Mouse (Mus musculus): ENCODE measurements around the gene Arntl. TPM values are rescaled to one million over a fixed set of nuclear protein-coding genes. Genes with fewer than 3 reads are reported as not detected.

The Arntl gene
- polyA plus RNA-seq, 1 experiment from 2014 or later: 9.0 TPM

GRCm38 (mm10) chr7:113277245-113277644, 70.0 kb downstream of the Arntl start:
- 73% methylated on average over 2 of the region's 2 CpGs for WGBS
- H3K9me3 ChIP-seq (ENCODE audit: control insufficient read depth, low read length): no peaks in the 10 kb centered on the region
- no peak for DNase-seq (ENCODE audit: low spot score)
- no peak overlapping the region for H3K27ac ChIP-seq (replicated peaks; ENCODE audit: low read depth, low read length)
- no peak for ATAC-seq (ENCODE audit: insufficient number of reproducible peaks, low FRiP score, low TSS enrichment, low read depth)
- no peaks in the 10 kb centered on the region for H3K36me3 ChIP-seq (ENCODE audit: control insufficient read depth, insufficient read depth, low read length)
- no peak overlapping the region for H3K4me2 ChIP-seq (ENCODE audit: low read depth, severe bottlenecking)
- H3K9ac ChIP-seq (ENCODE audit: low read length): no peak overlapping the region
- no peaks in the 10 kb centered on the region for H3K4me1 ChIP-seq (ENCODE audit: control insufficient read depth, insufficient read depth, low read length)
- H3K27me3 ChIP-seq (ENCODE audit: control insufficient read depth, insufficient read depth, low read length): no peaks in the 10 kb centered on the region
- H3K4me3 ChIP-seq (ENCODE audit: low read depth, low read length): no peak overlapping the region

DNA sequence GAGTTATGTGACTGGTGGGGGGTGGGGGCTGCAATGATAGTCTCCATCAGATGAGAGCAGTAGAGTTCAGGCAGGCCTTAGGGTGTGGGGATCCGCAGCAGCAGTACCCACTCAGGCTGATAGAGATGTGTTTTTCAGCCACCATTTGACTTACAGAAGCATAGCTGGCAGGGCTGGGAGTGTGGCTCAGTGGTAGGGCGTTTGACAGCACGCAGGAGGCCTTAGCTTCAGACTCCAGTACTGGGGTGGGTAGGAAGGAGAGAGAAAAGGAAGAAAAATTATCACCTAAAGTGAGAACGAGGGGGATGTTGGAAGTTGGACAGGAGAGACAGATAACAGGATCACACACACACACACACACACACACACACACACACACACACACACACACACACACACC, 71.2 kb downstream of the Arntl start:
- Histone ChIP-seq H3K27me3 (ENCODE audit: control insufficient read depth, insufficient read depth, low read length) (no peaks in the 10 kb centered on the region), H3K9me3 (ENCODE audit: control insufficient read depth, low read length) (no peaks in the 10 kb centered on the region)

GRCm38 (mm10) chr7:113279246-113279645, 72.0 kb downstream of the Arntl start:
- H3K9me3 ChIP-seq (ENCODE audit: control insufficient read depth, low read length): no peaks in the 10 kb centered on the region
- DNase-seq (ENCODE audit: low spot score) (no peak), ATAC-seq (ENCODE audit: insufficient number of reproducible peaks, low FRiP score, low TSS enrichment, low read depth) (no peak)
- H3K36me3 ChIP-seq (ENCODE audit: control insufficient read depth, insufficient read depth, low read length): no peaks in the 10 kb centered on the region
- no peaks in the 10 kb centered on the region for H3K27me3 ChIP-seq (ENCODE audit: control insufficient read depth, insufficient read depth, low read length)
- 79% methylated on average over 2 of the region's 2 CpGs for WGBS
- H3K4me1 ChIP-seq (ENCODE audit: control insufficient read depth, insufficient read depth, low read length): no peaks in the 10 kb centered on the region
- no peak overlapping the region for H3K4me3 ChIP-seq (ENCODE audit: low read depth, low read length)
- H3K9ac ChIP-seq (ENCODE audit: low read length): no peak overlapping the region
- H3K27ac ChIP-seq (replicated peaks; ENCODE audit: low read depth, low read length): no peak overlapping the region
- H3K4me2 ChIP-seq (ENCODE audit: low read depth, severe bottlenecking): no peak overlapping the region

More for the DNA sequence above, 71.2 kb downstream of the Arntl start:
- ATAC-seq (ENCODE audit: insufficient number of reproducible peaks, low FRiP score, low TSS enrichment, low read depth) (no peak), DNase-seq (ENCODE audit: low spot score) (no peak)
- no peak overlapping the region for H3K27ac ChIP-seq (replicated peaks; ENCODE audit: low read depth, low read length)
- no peak overlapping the region for H3K4me3 ChIP-seq (ENCODE audit: low read depth, low read length)
- no peak overlapping the region for H3K4me2 ChIP-seq (ENCODE audit: low read depth, severe bottlenecking)
- no peaks in the 10 kb centered on the region for H3K4me1 ChIP-seq (ENCODE audit: control insufficient read depth, insufficient read depth, low read length)
- H3K36me3 ChIP-seq (ENCODE audit: control insufficient read depth, insufficient read depth, low read length): no peaks in the 10 kb centered on the region
- H3K9ac ChIP-seq (ENCODE audit: low read length): no peak overlapping the region
- WGBS: 84% methylated on average over 4 of the region's 4 CpGs

GRCm38 (mm10) chr7:113285405-113285804, 78.1 kb downstream of the Arntl start:
- H3K4me2 ChIP-seq (ENCODE audit: low read depth, severe bottlenecking): no peak overlapping the region
- no peaks in the 10 kb centered on the region for H3K4me1 ChIP-seq (ENCODE audit: control insufficient read depth, insufficient read depth, low read length)
- no peaks in the 10 kb centered on the region for H3K9me3 ChIP-seq (ENCODE audit: control insufficient read depth, low read length)
- no peaks in the 10 kb centered on the region for H3K36me3 ChIP-seq (ENCODE audit: control insufficient read depth, insufficient read depth, low read length)
- no peaks in the 10 kb centered on the region for H3K27me3 ChIP-seq (ENCODE audit: control insufficient read depth, insufficient read depth, low read length)
- no peak overlapping the region for H3K4me3 ChIP-seq (ENCODE audit: low read depth, low read length)
- H3K27ac ChIP-seq (replicated peaks; ENCODE audit: low read depth, low read length): no peak overlapping the region
- H3K9ac ChIP-seq (ENCODE audit: low read length): no peak overlapping the region
- ATAC-seq (ENCODE audit: insufficient number of reproducible peaks, low FRiP score, low TSS enrichment, low read depth) (no peak), DNase-seq (ENCODE audit: low spot score) (no peak)
- WGBS: 90% methylated on average over 2 of the region's 2 CpGs

- no peak overlapping the region for H3K27ac ChIP-seq (replicated peaks; ENCODE audit: low read depth, low read length)
- DNase-seq (ENCODE audit: low spot score) (no peak), ATAC-seq (ENCODE audit: insufficient number of reproducible peaks, low FRiP score, low TSS enrichment, low read depth) (no peak)
- H3K27me3 ChIP-seq (ENCODE audit: control insufficient read depth, insufficient read depth, low read length): no peaks in the 10 kb centered on the region
- no peaks in the 10 kb centered on the region for H3K36me3 ChIP-seq (ENCODE audit: control insufficient read depth, insufficient read depth, low read length)
- 72% methylated on average over 1 of the region's 1 CpGs for WGBS
- H3K9me3 ChIP-seq (ENCODE audit: control insufficient read depth, low read length): no peaks in the 10 kb centered on the region
- H3K9ac ChIP-seq (ENCODE audit: low read length): no peak overlapping the region
- no peak overlapping the region for H3K4me3 ChIP-seq (ENCODE audit: low read depth, low read length)
- no peak overlapping the region for H3K4me2 ChIP-seq (ENCODE audit: low read depth, severe bottlenecking)
- no peaks in the 10 kb centered on the region for H3K4me1 ChIP-seq (ENCODE audit: control insufficient read depth, insufficient read depth, low read length)
Observed at GRCm38 (mm10) chr7:113289211-113289610, 81.9 kb downstream of the Arntl start.

DNA sequence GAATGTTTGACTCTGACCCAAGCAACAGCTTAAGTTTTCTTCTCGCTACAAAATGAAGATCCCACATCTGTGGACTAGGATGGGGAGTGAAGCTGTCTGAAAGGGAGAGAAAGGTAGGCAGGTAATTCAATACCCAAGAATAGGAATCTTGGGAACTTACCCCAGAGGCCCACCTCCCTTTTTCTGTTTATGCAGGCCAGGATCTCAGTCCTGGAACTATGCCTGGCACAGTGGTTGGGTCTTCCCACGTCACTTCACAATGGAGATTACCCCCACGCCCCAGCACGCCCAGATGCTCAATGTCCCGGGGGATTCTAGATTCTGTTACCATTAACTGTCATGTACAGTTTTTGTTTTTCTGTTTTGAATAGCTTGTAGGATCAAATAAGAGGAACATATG, 84.5 kb downstream of the Arntl start:
- no peak overlapping the region for H3K9ac ChIP-seq (ENCODE audit: low read length)
- ATAC-seq (ENCODE audit: insufficient number of reproducible peaks, low FRiP score, low TSS enrichment, low read depth) (no peak), DNase-seq (ENCODE audit: low spot score) (no peak)
- H3K4me2 ChIP-seq (ENCODE audit: low read depth, severe bottlenecking): no peak overlapping the region
- no peaks in the 10 kb centered on the region for H3K36me3 ChIP-seq (ENCODE audit: control insufficient read depth, insufficient read depth, low read length)
- no peaks in the 10 kb centered on the region for H3K9me3 ChIP-seq (ENCODE audit: control insufficient read depth, low read length)
- H3K27ac ChIP-seq (replicated peaks; ENCODE audit: low read depth, low read length): no peak overlapping the region
- no peak overlapping the region for H3K4me3 ChIP-seq (ENCODE audit: low read depth, low read length)
- 88% methylated on average over 5 of the region's 5 CpGs for WGBS
- peaks cover 10% of the 10 kb centered on the region for H3K4me1 ChIP-seq (ENCODE audit: control insufficient read depth, insufficient read depth, low read length)
- no peaks in the 10 kb centered on the region for H3K27me3 ChIP-seq (ENCODE audit: control insufficient read depth, insufficient read depth, low read length)

DNA sequence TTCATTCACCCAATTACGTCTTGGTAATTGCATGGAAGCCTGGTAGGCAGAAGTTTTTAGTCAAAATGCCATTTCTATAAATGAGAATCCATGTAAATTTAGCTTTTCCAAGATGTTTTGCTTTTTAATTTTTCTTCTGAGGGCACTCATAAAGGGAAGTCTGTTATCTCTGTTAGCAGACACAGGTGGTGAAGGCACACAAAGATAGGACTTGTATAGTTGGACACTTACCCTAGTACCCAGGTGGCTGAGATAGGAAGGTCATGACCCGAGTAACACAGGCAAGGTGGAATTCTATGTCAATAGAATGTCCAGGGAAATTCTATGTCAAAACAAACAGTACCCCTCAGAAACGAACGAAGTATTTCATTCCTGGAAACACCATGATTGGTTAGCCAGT, 84.9 kb downstream of the Arntl start:
- H3K9ac ChIP-seq (ENCODE audit: low read length): no peak overlapping the region
- H3K4me1 ChIP-seq (ENCODE audit: control insufficient read depth, insufficient read depth, low read length): peaks cover 10% of the 10 kb centered on the region
- 91% methylated on average over 4 of the region's 4 CpGs for WGBS
- H3K4me2 ChIP-seq (ENCODE audit: low read depth, severe bottlenecking): no peak overlapping the region
- DNase-seq (ENCODE audit: low spot score): no peak
- no peaks in the 10 kb centered on the region for H3K36me3 ChIP-seq (ENCODE audit: control insufficient read depth, insufficient read depth, low read length)
- no peak overlapping the region for H3K4me3 ChIP-seq (ENCODE audit: low read depth, low read length)
- no peaks in the 10 kb centered on the region for H3K9me3 ChIP-seq (ENCODE audit: control insufficient read depth, low read length)
- H3K27ac ChIP-seq (replicated peaks; ENCODE audit: low read depth, low read length): no peak overlapping the region
- no peaks in the 10 kb centered on the region for H3K27me3 ChIP-seq (ENCODE audit: control insufficient read depth, insufficient read depth, low read length)
- no peak for ATAC-seq (ENCODE audit: insufficient number of reproducible peaks, low FRiP score, low TSS enrichment, low read depth)

GRCm38 (mm10) chr7:113294598-113294997, 87.3 kb downstream of the Arntl start:
- H3K27me3 ChIP-seq (ENCODE audit: control insufficient read depth, insufficient read depth, low read length): no peaks in the 10 kb centered on the region
- no peak for ATAC-seq (ENCODE audit: insufficient number of reproducible peaks, low FRiP score, low TSS enrichment, low read depth)
- no peaks in the 10 kb centered on the region for H3K36me3 ChIP-seq (ENCODE audit: control insufficient read depth, insufficient read depth, low read length)
- H3K4me2 ChIP-seq (ENCODE audit: low read depth, severe bottlenecking): no peak overlapping the region
- WGBS: 91% methylated on average over 6 of the region's 6 CpGs
- H3K4me1 ChIP-seq (ENCODE audit: control insufficient read depth, insufficient read depth, low read length): peaks cover 10% of the 10 kb centered on the region
- no peaks in the 10 kb centered on the region for H3K9me3 ChIP-seq (ENCODE audit: control insufficient read depth, low read length)
- no peak for DNase-seq (ENCODE audit: low spot score)
- no peak overlapping the region for H3K27ac ChIP-seq (replicated peaks; ENCODE audit: low read depth, low read length)
- H3K4me3 ChIP-seq (ENCODE audit: low read depth, low read length): no peak overlapping the region
- H3K9ac ChIP-seq (ENCODE audit: low read length): no peak overlapping the region

Measured in limb, embryonic 11.5 days (tissue).